Mouse (Mus musculus) stomach, embryonic 14.5 days (tissue): ENCODE measurements around the gene Cel. TPM values are rescaled to one million over a fixed set of nuclear protein-coding genes. Genes with fewer than 3 reads are reported as not detected.
"Not testable (repeated sequence)": the region's sequence is repeated elsewhere in the genome, so short reads cannot be mapped to it uniquely, and the experiment has no call there.

Experiments
- ATAC-seq: fragments of 200-750 bp; cut with Nextera tagmentation; 2 replicates; pipeline ENCODE4 v1.8.0; 2017; ENCODE audit warnings: low read depth, moderate TSS enrichment; ENCODE audit not compliant: insufficient number of reproducible peaks, insufficient read depth, low FRiP score
- H3K27ac ChIP-seq: fragments of 300-500 bp; sonication (generic); 2 replicates; pipeline ENCODE4 v1.5.1; 2014; ENCODE audit warnings: mild to moderate bottlenecking, low read length, moderate library complexity, mixed read lengths
- H3K27me3 ChIP-seq: fragments of 300-500 bp; sonication (generic); 2 replicates; pipeline ENCODE4 v1.6.1; 2014; ENCODE audit warnings: low read length, control low read depth, mixed read lengths; ENCODE audit not compliant: control insufficient read depth, insufficient read depth
- H3K36me3 ChIP-seq: fragments of 300-500 bp; sonication (generic); 2 replicates; pipeline ENCODE4 v1.6.1; 2014; ENCODE audit warnings: mild to moderate bottlenecking, control low read depth, low read length, moderate library complexity, mixed read lengths; ENCODE audit not compliant: control insufficient read depth, insufficient read depth
- H3K4me1 ChIP-seq: fragments of 300-500 bp; sonication (generic); 2 replicates; pipeline ENCODE4 v1.6.1; 2014; ENCODE audit warnings: low read length, control low read depth, mixed read lengths; ENCODE audit not compliant: control insufficient read depth, insufficient read depth
- H3K4me2 ChIP-seq: fragments of 300-500 bp; sonication (generic); replicated peaks from 2 replicates; pipeline ENCODE4 v1.6.1; 2014; ENCODE audit warnings: low read depth, low read length, control low read depth
- H3K4me3 ChIP-seq: fragments of 300-500 bp; sonication (generic); 2 replicates; pipeline ENCODE4 v1.5.1; 2014; ENCODE audit warnings: low read depth, low read length, control low read depth
- H3K9ac ChIP-seq: fragments of 300-500 bp; sonication (generic); replicated peaks from 2 replicates; pipeline ENCODE4 v1.6.1; 2014; ENCODE audit warnings: low read depth, mild to moderate bottlenecking, control low read depth, low read length, moderate library complexity, mixed read lengths
- H3K9me3 ChIP-seq: fragments of 300-500 bp; sonication (generic); 2 replicates; pipeline ENCODE4 v1.6.1; 2016; ENCODE audit warnings: low read depth, low read length, control low read depth; ENCODE audit not compliant: control insufficient read depth
- WGBS: fragments of 180-500 bp; shearing (Covaris S2); extraction: QIAGEN DNeasy Blood & Tissue Kit; methylation state at CpG from one replicate; pipeline ENCODE4 v1.1.7; 2014; 5-methylcytosine and 5-hydroxymethylcytosine counted together
- microRNA-seq: library from miRNA; unstranded; fragments of <30 nt; microRNA quantifications from one replicate; pipeline ENCODE4, GENCODE M21; 2016
- polyA plus RNA-seq: library from polyadenylated mRNA; unstranded; fragments of >200 nt; fragmentation: Nextera tagmentation; extraction: Ambion mirVana; gene quantifications from 2 replicates; pipeline ENCODE4 v1.2.1, GENCODE M21; 2014

The Cel gene
- polyA plus RNA-seq, 1 experiment from 2014 or later: not detected

- H3K9me3 ChIP-seq: no peaks in the 10 kb centered on the region
- H3K4me1 ChIP-seq: peaks cover 16% of the 10 kb centered on the region
- peak overlapping the region; percentile 65; the same call in 1 of the 2 replicates for H3K4me3 ChIP-seq
- H3K4me2 ChIP-seq: peak overlapping the region; percentile 76
- no peaks in the 10 kb centered on the region for H3K36me3 ChIP-seq
- H3K27me3 ChIP-seq: no peaks in the 10 kb centered on the region
- no peak overlapping the region; the same call in 1 of the 2 replicates for H3K9ac ChIP-seq
- 17% methylated on average over 5 of the region's 5 CpGs for WGBS
- no peak for ATAC-seq
- H3K27ac ChIP-seq: no peak overlapping the region
Observed at GRCm38 (mm10) chr2:28514489-28514888, 48.7 kb downstream of the Cel start.

GRCm38 (mm10) chr2:28513431-28514370 is 49.5 kb downstream of the Cel start:
- ATAC-seq: peak; percentile 29; the same call in 1 of the 2 replicates
- peak overlapping the region; percentile 61 for H3K27ac ChIP-seq
- H3K9ac ChIP-seq: peak overlapping the region; percentile 82
- peak overlapping the region; percentile 76 for H3K4me2 ChIP-seq
- H3K36me3 ChIP-seq: no peaks in the 10 kb centered on the region
- H3K4me1 ChIP-seq: peaks cover 16% of the 10 kb centered on the region
- H3K4me3 ChIP-seq: peak overlapping the region; percentile 65
- H3K27me3 ChIP-seq: no peaks in the 10 kb centered on the region
- WGBS: 6% methylated on average over 47 of the region's 47 CpGs
- no peaks in the 10 kb centered on the region for H3K9me3 ChIP-seq

GRCm38 (mm10) chr2:28512798-28513401 is 50.3 kb downstream of the Cel start, which contains the start of gene Ralgds:
Gene Ralgds (plus strand): TSS chr2:28513125.
- WGBS: under 1% methylated on average over 56 of the region's 71 CpGs
- Histone ChIP-seq H3K4me1 (peaks cover 16% of the 10 kb centered on the region), H3K4me3 (peak within 1 kb of the TSS; percentile 65), H3K9me3 (no peaks in the 10 kb centered on the region), H3K4me2 (peak within 1 kb of the TSS; percentile 76), H3K9ac (peak within 1 kb of the TSS; percentile 82), H3K27ac (peak within 1 kb of the TSS; percentile 61), H3K36me3 (no peaks in the 10 kb centered on the region), H3K27me3 (no peaks in the 10 kb centered on the region)
- peak; percentile 76 for ATAC-seq

GRCm38 (mm10) chr2:28511600-28511999 is 51.6 kb downstream of the Cel start:
- ATAC-seq, H3K9ac ChIP-seq, H3K36me3 ChIP-seq, H3K4me3 ChIP-seq, H3K9me3 ChIP-seq, H3K27me3 ChIP-seq, H3K27ac ChIP-seq, H3K4me2 ChIP-seq: not testable (repeated sequence)
- H3K4me1 ChIP-seq: peaks cover 11% of the 10 kb centered on the region
- WGBS: 52% methylated on average over 5 of the region's 5 CpGs

- 85% methylated on average over 6 of the region's 6 CpGs for WGBS
Observed at GRCm38 (mm10) chr2:28506291-28506690, 56.9 kb downstream of the Cel start.

GRCm38 (mm10) chr2:28505795-28506194 is 57.4 kb downstream of the Cel start, which contains the start of gene Gm10134:
Gene Gm10134 (plus strand): TSS chr2:28506095.
- Histone ChIP-seq H3K4me1 (no peaks in the 10 kb centered on the region), H3K9me3 (no peaks in the 10 kb centered on the region), H3K4me2 (no peak within 1 kb of the TSS), H3K9ac (no peak within 1 kb of the TSS), H3K27ac (no peak within 1 kb of the TSS), H3K36me3 (no peaks in the 10 kb centered on the region), H3K27me3 (no peaks in the 10 kb centered on the region), H3K4me3 (no peak within 1 kb of the TSS)
- WGBS: 72% methylated on average over 3 of the region's 3 CpGs
- no peak for ATAC-seq

More at GRCm38 (mm10) chr2:28506291-28506690, 56.9 kb downstream of the Cel start:
- no peak for ATAC-seq
- H3K27ac ChIP-seq: no peak overlapping the region
- no peaks in the 10 kb centered on the region for H3K27me3 ChIP-seq
- no peak overlapping the region for H3K4me3 ChIP-seq
- H3K9ac ChIP-seq: no peak overlapping the region
- no peak overlapping the region for H3K4me2 ChIP-seq
- H3K36me3 ChIP-seq: no peaks in the 10 kb centered on the region
- no peaks in the 10 kb centered on the region for H3K4me1 ChIP-seq
- no peaks in the 10 kb centered on the region for H3K9me3 ChIP-seq

Small RNAs within 50 kb of the gene (microRNA-seq; reads per million reads assigned to microRNA genes)
- gene Gm22824: not detected

Other genes starting within 250 kb of the Cel start
- 4.4 and 4.7 TPM in 2 replicates for gene Ppp1r26, start 116.6 kb downstream of the Cel start, polyA plus RNA-seq
- 1.1 and 1.4 TPM in 2 replicates for gene 1700007K13Rik, start 97.1 kb downstream of the Cel start, polyA plus RNA-seq
- 58.5 and 59.3 TPM in 2 replicates for gene Mrps2, start 95.3 kb downstream of the Cel start, polyA plus RNA-seq
- gene Gbgt1, start 66.5 kb downstream of the Cel start, polyA plus RNA-seq: 2.9 and 3.1 TPM in 2 replicates
- gene Gm10134, start 57.3 kb downstream of the Cel start, polyA plus RNA-seq: 6.6 and 7.5 TPM in 2 replicates
- 36.2 and 38.6 TPM in 2 replicates for gene Ralgds, start 50.3 kb downstream of the Cel start, polyA plus RNA-seq
- 29.0 and 30.5 TPM in 2 replicates for gene Gtf3c5, start 20.3 kb upstream of the Cel start, polyA plus RNA-seq
- gene Gfi1b, start 58.6 kb upstream of the Cel start, polyA plus RNA-seq: 0.55 and 0.56 TPM in 2 replicates
- gene Tsc1, start 77.8 kb upstream of the Cel start, polyA plus RNA-seq: 20.5 and 22.7 TPM in 2 replicates
- gene Spaca9, start 136.3 kb upstream of the Cel start, polyA plus RNA-seq: 1.6 and 2.1 TPM in 2 replicates
- 0.42 and 0.59 TPM in 2 replicates for gene Ak8, start 136.8 kb upstream of the Cel start, polyA plus RNA-seq